Mouse (Mus musculus) midbrain, postnatal 0 days (tissue): ENCODE results near the gene Tlr12. TPM values are rescaled to one million over a fixed set of nuclear protein-coding genes. Genes with fewer than 3 reads are reported as not detected.

Source experiments
- ATAC-seq: fragments of 200-750 bp; cut with Nextera tagmentation; 2 replicates; pipeline ENCODE4 v1.8.0; 2017; ENCODE audit warnings: moderate number of reproducible peaks, mild to moderate bottlenecking, moderate TSS enrichment, moderate library complexity; ENCODE audit not compliant: low FRiP score
- DNase-seq: peaks from one replicate; pipeline ENCODE4 v3.0.0-alpha.2; 2015; ENCODE audit warnings: low spot score
- H3K27ac ChIP-seq: fragments of 300-500 bp; sonication (generic); 2 replicates; pipeline ENCODE4 v1.5.1; 2014; ENCODE audit warnings: low read depth, mild to moderate bottlenecking, low read length, mixed read lengths
- H3K27me3 ChIP-seq: fragments of 300-500 bp; sonication (generic); 2 replicates; pipeline ENCODE4 v1.6.1; 2014; ENCODE audit warnings: low read length, control low read depth, mixed read lengths; ENCODE audit not compliant: insufficient read depth
- H3K36me3 ChIP-seq: fragments of 300-500 bp; sonication (generic); 2 replicates; pipeline ENCODE4 v1.6.1; 2014; ENCODE audit warnings: low read length, control low read depth, mixed read lengths; ENCODE audit not compliant: insufficient read depth
- H3K4me1 ChIP-seq: fragments of 300-500 bp; sonication (generic); 2 replicates; pipeline ENCODE4 v1.6.1; 2014; ENCODE audit warnings: mild to moderate bottlenecking, control low read depth, antibody characterized with exemption, low read length, mixed read lengths; ENCODE audit not compliant: insufficient read depth
- H3K4me2 ChIP-seq: fragments of 300-500 bp; sonication (generic); 2 replicates; pipeline ENCODE4 v1.6.1; 2014; ENCODE audit warnings: low read depth, mild to moderate bottlenecking, low read length, mixed read lengths; ENCODE audit not compliant: poor library complexity, severe bottlenecking
- H3K4me3 ChIP-seq: fragments of 300-500 bp; sonication (generic); 2 replicates; pipeline ENCODE4 v1.5.1; 2014; ENCODE audit warnings: low read depth, mild to moderate bottlenecking, low read length, moderate library complexity
- H3K9ac ChIP-seq: fragments of 300-500 bp; sonication (generic); replicated peaks from 2 replicates; pipeline ENCODE4 v1.6.1; 2014; ENCODE audit warnings: mild to moderate bottlenecking, low read length, moderate library complexity, mixed read lengths; ENCODE audit not compliant: poor library complexity, severe bottlenecking
- H3K9me3 ChIP-seq: fragments of 300-500 bp; sonication (generic); 2 replicates; pipeline ENCODE4 v1.6.1; 2016; ENCODE audit warnings: low read length, control low read depth
- CTCF ChIP-seq: IDR thresholded peaks from 2 replicates; pipeline ENCODE4 v1.5.1; 2016; ENCODE audit warnings: antibody characterized with exemption, mild to moderate bottlenecking
- WGBS: fragments of 180-500 bp; shearing (Covaris S2); extraction: QIAGEN DNeasy Blood & Tissue Kit; methylation state at CpG from one replicate; pipeline ENCODE4 v1.1.7; 2014; 5-methylcytosine and 5-hydroxymethylcytosine counted together
- polyA plus RNA-seq: library from polyadenylated mRNA; unstranded; fragments of >200 nt; fragmentation: Nextera tagmentation; extraction: Ambion mirVana; gene quantifications from 2 replicates; pipeline ENCODE4 v1.2.1, GENCODE M21; 2015
- total RNA-seq: library from RNA; depleted of rRNA; stranded (reverse); fragments of >200 nt; gene quantifications from 2 replicates; pipeline ENCODE4 v1.2.3, GENCODE M21; 2014

The Tlr12 gene
- total and polyA plus RNA-seq, 2 experiments from 2014 or later, result 1.1 to 1.3 TPM

GRCm38 (mm10) chr4:128655446-128655845, 37.0 kb upstream of the Tlr12 start:
- ATAC-seq (no peak), DNase-seq (peak; percentile 43)
- Histone ChIP-seq H3K4me2 (peak overlapping the region; percentile 89), H3K9me3 (no peaks in the 10 kb centered on the region), H3K27me3 (no peaks in the 10 kb centered on the region), H3K4me3 (peak overlapping the region; percentile 81), H3K9ac (peak overlapping the region; percentile 64), H3K36me3 (no peaks in the 10 kb centered on the region), H3K4me1 (peaks cover 6% of the 10 kb centered on the region; the same call in 1 of the 2 replicates), H3K27ac (peak overlapping the region; percentile 79)
- WGBS, result 2% methylated on average over 12 of the region's 12 CpGs
- no peak for TF ChIP-seq CTCF

- peak within 1 kb of the TSS; percentile 89 for H3K4me2 ChIP-seq
- no peaks in the 10 kb centered on the region for H3K27me3 ChIP-seq
- TF ChIP-seq CTCF, result peak; percentile 73
- DNase-seq (peak; percentile 97), ATAC-seq (peak; percentile 96)
- whole genome bisulfite sequencing, result under 1% methylated on average over 63 of the region's 85 CpGs
- peak within 1 kb of the TSS; percentile 81 for H3K4me3 ChIP-seq
- peak within 1 kb of the TSS; percentile 64 for H3K9ac ChIP-seq
- no peaks in the 10 kb centered on the region for H3K36me3 ChIP-seq
- peak within 1 kb of the TSS; percentile 79 for H3K27ac ChIP-seq
- H3K4me1 ChIP-seq, result peaks cover 6% of the 10 kb centered on the region; the same call in 1 of the 2 replicates
- no peaks in the 10 kb centered on the region for H3K9me3 ChIP-seq
These were observed 36.3 kb upstream of the Tlr12 start, which contains the start of gene Phc2 for GRCm38 (mm10) chr4:128654505-128655381. Phc2 (plus strand) TSS chr4:128654702.

- Histone ChIP-seq H3K36me3 (no peaks in the 10 kb centered on the region), H3K4me2 (no peak overlapping the region), H3K9me3 (no peaks in the 10 kb centered on the region), H3K27me3 (no peaks in the 10 kb centered on the region), H3K4me3 (no peak overlapping the region), H3K4me1 (peaks cover 6% of the 10 kb centered on the region; the same call in 1 of the 2 replicates), H3K9ac (no peak overlapping the region), H3K27ac (no peak overlapping the region)
- TF ChIP-seq CTCF, result no peak
- ATAC-seq (no peak), DNase-seq (no peak)
- WGBS, result 41% methylated on average over 5 of the region's 5 CpGs
These were observed 34.3 kb upstream of the Tlr12 start for GRCm38 (mm10) chr4:128652584-128653298.

GRCm38 (mm10) chr4:128651530-128651929, 33.1 kb upstream of the Tlr12 start:
- no peak for ATAC-seq

GRCm38 (mm10) chr4:128648567-128649255, 30.3 kb upstream of the Tlr12 start:
- Histone ChIP-seq H3K9me3 (no peaks in the 10 kb centered on the region), H3K4me2 (no peak overlapping the region), H3K4me3 (no peak overlapping the region), H3K27ac (no peak overlapping the region), H3K36me3 (no peaks in the 10 kb centered on the region), H3K4me1 (no peaks in the 10 kb centered on the region), H3K9ac (no peak overlapping the region), H3K27me3 (no peaks in the 10 kb centered on the region)
- TF ChIP-seq CTCF, result no peak
- ATAC-seq, result no peak
- WGBS, result 56% methylated on average over 8 of the region's 8 CpGs
- no peak for DNase-seq

More at GRCm38 (mm10) chr4:128651530-128651929, 33.1 kb upstream of the Tlr12 start:
- H3K9ac ChIP-seq, result no peak overlapping the region
- TF ChIP-seq CTCF, result no peak
- no peaks in the 10 kb centered on the region for H3K36me3 ChIP-seq
- no peak overlapping the region for H3K4me3 ChIP-seq
- no peak overlapping the region for H3K27ac ChIP-seq
- 41% methylated on average over 3 of the region's 3 CpGs for WGBS
- no peaks in the 10 kb centered on the region for H3K9me3 ChIP-seq
- no peaks in the 10 kb centered on the region for H3K27me3 ChIP-seq
- H3K4me1 ChIP-seq, result peaks cover 6% of the 10 kb centered on the region; the same call in 1 of the 2 replicates
- no peak overlapping the region for H3K4me2 ChIP-seq
- peak; percentile 83 for DNase-seq
